Mouse (Mus musculus) gastrocnemius, postnatal 4 days (tissue): Measurements from ENCODE around the gene Fam71a. TPM values are rescaled to one million over a fixed set of nuclear protein-coding genes. Genes with fewer than 3 reads are reported as not detected.
"Not testable (repeated sequence)": the region's sequence is repeated elsewhere in the genome, so short reads cannot be mapped to it uniquely, and the experiment has no call there.

Experiments
- DNase-seq, 2 experiments: peaks; one replicate each; pipeline ENCODE4 v3.0.0; 2021 to 2022; ENCODE audit warnings: low spot score in 2 of 2, mixed read lengths in 2 of 2
- total RNA-seq, 2 experiments: library from RNA; stranded (reverse); gene quantifications; 2 replicates each; pipeline ENCODE4 v1.2.3; 2021

Gene Fam71a
- total RNA-seq, 2 experiments from 2014 or later: not detected

DNA sequence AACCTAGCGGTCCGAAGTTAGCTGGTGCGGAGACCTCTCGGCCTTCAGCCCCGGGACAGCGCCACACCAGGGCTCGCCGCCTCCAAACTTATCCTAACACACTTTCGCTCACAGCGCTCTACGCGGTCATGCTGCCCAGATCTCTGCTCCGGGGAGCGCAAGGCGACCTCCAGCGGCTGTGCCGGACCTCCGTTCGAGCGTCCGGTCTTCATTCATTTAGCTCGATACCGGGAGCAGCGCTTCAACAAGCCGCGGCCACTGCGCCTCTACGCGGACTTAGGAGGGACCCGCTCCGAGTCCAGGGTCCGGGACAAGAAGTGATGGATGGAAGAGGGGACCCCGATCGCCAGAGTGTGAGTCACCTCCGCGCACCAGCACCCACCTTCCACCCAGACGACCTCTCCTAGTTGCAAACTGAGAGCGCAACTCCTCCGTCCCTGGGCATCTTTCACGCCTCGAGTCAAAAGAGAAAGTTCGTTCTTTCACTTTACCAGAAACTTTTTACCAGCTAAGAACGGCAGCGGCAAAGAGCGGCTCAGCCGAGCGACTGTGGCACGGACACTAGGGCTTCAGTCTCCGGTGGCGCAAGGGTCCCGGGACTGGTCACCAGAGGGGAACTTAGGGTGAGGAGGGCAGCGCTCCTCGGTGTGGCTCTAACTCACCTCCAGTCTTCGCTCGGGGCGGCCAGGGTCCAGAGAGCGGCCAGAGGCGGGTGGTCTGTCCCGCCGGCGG is 18.0 kb upstream of the Fam71a start:
- DNase-seq: peak; percentile 57 to 73

DNA sequence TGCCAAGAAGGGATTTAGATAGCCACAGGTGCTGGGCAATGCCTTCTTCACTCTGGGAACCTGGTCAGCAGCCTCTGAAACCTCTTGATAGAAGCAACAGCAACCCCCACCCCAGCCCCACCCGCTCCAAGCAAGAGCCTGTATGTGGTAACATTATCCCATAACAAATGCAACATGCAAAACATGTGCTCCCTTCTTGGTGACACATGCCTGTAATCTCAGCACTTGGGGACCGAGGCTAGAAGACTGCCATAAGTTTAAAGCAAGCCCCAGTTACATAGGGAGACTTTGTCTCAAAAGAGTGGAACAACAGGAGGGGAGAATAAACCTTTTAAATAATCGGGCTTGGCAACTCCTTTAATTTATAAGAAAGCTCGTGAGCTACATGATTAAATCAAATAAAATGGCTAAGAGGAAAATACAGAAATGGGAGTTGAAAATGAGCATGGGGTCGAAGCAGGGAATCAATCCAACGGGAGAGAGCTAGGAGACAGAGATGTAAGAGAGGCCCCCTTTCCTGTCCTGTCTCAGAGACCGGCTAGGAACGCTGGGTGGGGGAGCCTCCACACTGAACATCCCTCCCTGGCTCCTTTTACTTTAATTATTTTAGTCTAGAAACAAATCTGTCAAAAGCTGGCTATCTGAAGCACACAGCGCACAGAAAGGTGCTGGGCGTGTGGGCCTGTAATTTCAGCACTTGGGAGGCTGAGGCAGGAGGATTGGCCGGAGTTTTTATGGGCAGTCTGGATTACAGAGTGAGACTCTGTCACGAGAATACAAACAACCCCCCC is 17.0 kb upstream of the Fam71a start:
- DNase-seq: no peak

DNA sequence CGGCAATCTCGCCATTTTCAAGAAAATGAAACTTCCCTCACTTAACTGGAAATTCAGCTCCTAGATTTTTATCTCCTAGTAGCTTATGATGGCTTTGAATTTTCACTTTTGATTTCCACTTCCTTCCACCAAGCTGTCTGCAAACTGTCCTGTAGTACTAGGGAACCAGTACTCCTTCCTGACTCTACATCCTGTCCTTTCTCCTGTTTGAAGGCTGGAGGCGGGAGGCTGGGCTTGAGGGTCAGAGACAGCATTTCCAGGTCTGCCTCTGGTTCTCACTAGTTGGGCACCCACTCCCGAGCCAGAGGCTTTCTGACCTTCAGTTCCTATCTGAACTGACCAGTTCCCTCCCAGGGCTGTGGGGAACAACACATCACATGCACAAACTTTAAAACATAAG is 15.8 kb upstream of the Fam71a start:
- no peak for DNase-seq

DNA sequence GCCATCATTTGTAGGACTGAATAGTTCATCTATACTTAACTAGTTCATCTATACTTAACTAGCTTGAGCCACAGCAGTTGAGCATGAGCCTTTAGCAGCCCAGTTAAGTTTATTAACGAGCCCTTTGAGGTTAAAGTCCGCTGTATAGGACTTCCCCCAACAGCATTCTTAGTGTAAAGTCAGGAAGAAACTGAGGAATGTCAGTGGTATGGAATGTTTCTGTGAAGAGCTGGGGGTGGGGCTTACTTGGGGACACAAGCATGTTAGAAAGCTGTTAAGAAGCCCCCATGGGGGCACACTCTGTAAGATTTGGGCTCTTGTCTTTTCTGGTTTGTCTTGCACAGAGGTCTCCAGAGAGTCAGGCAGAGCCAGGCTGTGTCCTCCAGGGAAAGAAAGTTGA is 15.2 kb upstream of the Fam71a start:
- no peak for DNase-seq

DNA sequence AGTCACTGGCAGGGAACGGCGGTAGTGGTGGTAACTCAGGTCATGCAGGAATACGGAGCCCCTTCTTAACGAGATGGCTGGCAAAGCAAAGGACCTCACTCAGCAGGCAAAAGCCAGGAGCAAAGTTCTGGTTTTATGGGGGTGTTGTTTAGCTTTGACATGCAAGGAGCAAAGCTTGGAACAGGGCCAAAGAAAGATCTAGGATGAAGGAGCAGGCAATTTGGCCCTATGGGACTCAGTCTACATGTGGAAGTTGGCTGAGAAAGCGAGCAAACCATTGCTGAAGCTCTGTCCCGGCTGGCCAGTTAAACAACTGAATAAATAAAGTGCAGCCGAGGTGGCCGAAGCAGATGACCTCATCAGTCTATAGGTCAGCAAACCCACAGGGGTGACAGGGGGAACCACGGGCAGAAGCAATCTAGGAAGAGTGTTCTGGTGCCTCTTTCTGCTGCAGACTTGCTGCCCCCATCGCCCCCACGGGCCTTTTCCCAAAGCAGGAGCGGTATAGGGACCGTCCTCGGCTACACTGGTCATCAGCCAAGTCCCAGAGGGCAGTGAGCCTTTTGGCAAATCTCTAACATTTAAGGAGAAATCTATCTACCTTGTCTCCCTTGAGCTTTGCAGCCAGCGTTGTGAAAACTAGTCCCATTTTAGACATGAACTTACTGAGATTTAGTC is 14.0 kb upstream of the Fam71a start:
- no peak for DNase-seq

DNA sequence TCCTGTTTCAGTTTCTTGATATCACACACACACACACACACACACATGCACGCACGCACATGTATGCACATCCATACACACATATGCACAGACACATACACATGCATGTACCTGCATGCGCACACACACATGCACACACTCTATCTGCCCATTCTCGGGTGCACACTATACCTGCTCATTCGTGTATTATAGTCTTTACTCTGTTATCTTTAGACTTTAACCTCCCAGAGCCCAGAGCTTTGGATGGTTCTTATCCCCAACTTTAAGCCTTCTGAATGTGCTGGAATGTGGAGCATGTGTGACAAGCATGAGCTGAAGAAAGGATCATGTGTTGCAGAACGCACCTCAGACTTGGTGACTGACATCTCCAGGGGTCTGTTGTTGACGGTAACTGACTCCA is 12.3 kb upstream of the Fam71a start:
- DNase-seq: no peak

DNA sequence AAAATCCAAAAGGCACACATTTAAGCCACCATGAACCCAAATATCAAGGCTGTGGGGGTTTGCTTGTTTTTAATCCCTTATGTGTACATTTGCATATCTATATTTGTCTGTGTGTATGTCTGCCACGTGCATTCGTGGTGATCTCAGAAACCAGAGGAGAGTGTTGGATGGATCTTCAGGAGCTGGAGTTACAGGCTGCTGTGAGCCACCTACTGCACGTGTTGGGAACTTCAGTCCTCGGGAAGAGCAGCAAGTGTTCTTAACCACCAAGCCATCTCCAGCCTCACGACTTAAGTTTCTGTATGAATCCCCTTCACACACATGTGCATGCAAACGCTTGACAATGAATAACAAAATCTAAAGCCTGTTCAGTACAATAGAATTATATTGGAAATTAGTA is 7.9 kb upstream of the Fam71a start:
- no peak for DNase-seq

DNA sequence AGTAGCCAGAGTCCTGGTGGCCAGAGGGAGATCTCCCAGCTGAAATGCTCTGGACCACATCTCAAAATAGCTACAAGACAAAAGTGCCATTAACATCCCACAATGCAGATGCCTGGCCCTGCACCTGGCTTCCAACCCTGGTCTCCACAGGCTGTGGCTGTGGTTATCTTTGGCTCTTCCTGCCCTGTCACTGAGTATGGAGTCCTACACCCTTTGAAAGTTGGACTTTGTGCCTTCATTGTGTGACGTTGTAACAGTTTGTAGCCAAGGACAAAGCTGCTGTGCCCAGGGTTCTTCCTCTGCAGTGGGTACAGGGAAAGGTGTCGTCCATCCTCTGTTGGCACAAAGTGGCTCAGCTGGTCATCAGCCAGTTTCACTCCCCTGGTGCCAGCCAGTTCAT is 5.8 kb upstream of the Fam71a start:
- DNase-seq: no peak

DNA sequence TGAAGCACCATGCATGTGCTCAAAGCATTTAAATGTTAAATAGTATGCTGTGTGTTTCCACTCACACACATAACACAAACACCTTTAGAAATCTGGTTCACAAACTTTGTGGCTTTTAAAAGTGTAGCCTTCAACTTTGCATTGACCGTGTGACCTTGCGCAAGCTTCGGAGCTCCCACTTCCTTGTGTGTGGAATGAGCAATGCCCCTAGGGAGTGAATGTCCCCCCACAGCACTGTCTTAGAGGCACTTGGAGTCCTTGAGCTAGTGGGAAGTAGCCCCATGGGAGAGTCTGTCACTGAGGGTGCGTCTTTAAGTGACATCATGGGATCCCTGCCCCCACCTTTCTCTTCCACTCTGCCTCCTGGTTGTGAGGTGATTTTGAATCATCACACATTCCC is 1.6 kb upstream of the Fam71a start:
- peak in 1 of 2 experiments; percentile 9 for DNase-seq

DNA sequence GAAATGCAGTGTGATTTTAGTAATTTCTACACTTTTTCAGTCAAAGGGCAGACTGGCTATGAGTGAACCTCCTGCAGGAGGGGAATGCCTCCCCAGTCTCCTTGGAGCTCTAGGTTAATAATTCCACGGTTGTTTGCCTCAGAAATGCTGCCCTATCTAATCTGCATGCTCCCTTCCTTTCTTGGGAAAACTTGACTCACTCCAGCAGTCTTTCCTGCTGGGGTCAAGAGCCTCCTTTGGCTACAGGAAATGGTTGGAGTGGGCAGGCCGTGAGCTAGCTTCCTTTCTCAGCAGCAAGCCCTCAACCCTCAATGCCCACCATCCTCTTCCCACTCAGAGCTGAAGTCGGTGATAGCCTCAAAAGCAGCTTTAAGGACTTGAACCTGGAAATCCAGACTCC is 10.3 kb downstream of the Fam71a start:
- no peak for DNase-seq

DNA sequence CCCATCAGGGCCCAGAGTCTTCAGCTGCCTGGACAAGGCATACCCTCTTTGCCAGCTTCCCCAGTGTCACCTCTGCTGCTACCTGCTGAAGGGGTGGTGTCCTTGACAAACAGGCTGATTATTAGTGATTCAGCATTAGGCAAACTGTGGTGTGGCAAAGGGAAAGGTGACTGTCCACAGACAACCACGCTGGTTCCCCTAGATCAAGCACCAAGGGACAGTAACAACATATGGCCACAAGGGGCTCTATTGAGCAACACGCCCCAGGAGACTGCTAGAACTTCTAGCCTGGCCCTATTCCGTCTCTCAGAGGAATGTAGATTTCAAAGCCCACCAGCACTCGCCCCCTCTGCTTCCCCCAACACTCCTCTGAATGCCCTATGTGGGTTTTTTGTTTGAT is 11.6 kb downstream of the Fam71a start:
- DNase-seq: peak in 1 of 2 experiments; percentile 31

DNA sequence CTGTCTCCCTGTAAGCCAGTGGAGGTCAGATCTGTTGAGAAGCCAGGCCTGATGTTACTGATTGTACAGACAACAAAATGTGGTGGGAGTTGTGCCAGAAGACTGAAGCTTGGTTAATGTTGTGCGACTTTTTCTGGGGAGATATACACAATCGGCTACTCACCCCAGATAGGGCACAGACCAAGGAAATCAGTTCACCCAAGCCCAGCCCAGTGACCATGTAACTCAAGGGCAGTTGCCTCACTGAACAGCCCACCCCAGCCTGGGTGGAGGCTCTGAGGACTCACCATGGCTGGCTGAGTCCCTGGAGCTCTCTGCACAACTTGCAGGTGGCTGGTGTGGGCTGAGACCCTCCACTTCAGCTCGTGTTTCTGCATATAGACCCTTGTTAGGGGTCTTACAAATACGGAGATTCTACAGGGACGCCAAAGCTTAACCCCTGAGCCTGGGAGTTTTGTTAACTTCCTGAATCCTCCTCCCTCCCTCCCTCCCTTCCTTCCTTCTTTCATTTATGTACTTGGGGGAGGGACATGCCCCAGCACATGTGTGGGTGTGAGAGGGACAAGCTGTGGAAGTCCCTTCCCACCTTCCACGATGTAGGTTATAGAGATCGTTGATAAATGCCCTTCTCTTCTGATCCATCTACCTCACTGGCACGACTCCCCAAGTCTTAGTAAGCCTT is 13.6 kb downstream of the Fam71a start:
- no peak for DNase-seq

DNA sequence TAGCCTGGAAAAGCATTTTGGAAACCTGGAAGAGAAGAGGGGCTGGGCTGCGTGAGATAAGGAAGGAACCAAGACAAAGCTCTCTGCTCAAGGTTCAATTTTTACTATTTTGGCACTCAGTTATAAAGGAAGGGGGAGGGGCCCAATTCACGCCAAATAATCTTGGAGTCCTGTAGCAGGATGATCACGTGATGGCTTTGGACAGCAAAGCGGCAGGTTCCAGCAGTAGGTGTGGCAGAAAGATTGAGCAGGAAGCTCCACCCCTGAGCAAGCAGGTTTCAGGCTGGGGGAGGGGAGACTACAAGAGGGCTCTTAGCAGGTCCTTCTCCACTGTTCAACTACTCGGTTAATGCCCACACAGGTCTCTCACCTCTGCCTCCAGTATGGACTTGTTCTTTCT is 15.1 kb downstream of the Fam71a start:
- not testable (repeated sequence) for DNase-seq

DNA sequence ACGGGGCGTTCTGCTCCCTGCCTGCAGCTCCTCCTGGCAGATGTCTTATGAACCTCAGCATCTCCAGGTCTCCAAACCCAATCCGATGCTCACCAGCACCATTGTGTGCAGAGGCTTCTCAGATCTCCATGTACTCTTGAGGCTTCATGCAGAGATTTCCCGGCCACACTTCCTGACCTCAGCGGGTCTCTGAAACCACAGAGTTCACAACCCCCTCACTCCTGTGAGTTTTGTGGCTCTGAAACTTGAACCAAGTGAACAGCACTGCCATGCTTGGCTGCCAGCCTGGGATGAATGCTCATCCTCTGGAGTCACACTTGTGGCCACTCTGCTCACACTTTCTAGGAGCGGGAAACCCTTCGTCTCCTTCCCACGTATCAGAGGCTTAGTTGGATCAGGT is 23.6 kb downstream of the Fam71a start:
- no peak for DNase-seq

DNA sequence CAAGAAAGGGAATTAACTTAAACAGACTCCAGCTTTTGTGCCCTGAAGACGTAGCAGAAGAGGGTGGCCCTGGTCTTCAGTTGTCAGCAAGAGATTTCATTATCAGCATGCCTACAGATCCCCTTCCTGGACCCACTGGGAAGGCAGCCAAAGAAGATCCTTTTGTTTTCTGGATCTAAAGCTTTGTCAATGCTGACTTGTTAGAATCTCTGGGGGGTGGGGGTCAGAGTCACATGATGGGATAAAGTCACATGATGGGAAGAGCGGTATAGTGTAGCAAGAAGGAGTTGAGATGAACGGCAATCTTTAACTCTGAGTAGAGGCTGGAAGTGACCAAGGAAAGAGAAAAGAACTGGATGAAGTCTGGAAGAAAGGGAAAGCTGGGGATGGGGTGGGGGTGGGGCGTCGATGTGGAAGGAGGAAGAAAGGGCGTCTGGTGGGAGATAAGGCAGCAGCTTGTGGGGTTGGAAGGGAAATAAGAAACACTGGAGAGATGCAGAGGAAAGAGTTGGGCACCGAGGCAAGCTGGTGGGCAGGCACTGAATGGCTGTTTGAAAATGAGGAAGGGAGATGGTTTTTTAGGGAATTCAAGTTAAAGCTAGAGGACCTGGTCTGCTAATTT is 25.6 kb downstream of the Fam71a start:
- DNase-seq: no peak

DNA sequence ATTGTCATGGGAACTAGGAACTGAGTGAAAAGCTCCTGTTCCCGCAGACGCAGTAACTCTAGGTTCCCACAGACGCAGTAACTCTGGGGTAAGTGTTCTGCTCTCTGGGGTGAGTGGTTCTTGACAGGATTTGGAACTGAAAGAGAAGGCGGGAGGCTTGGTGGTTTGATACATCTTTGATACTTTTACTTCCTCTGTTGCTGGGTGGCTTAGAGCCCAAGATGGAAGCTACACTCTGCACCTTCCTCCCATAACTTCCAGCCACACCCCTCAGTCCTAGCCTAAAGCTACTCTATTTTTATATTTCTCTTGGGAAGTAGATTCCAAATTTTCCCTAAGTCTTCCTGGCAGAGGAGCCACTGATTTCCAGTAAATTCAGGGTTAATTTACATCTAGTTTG is 26.2 kb downstream of the Fam71a start:
- DNase-seq: no peak

DNA sequence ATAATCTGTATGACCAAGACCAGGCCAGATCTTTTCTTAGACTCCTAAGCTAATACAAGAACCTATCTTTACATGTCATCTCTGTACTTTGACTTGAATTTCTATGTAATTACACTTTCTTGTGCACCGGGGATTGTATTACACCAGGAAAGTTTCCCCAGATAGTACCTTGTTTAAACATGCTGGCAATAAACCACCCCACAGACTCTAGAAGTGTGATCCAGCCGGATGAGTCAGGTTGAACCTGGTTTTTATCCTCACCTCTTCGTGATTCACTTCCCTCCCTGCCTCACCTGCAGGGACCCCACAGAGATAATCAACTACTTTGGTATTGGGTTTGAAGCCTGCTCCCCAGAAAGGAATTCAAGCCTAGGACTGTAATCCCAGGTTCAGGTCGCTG is 29.2 kb downstream of the Fam71a start:
- DNase-seq: no peak

DNA sequence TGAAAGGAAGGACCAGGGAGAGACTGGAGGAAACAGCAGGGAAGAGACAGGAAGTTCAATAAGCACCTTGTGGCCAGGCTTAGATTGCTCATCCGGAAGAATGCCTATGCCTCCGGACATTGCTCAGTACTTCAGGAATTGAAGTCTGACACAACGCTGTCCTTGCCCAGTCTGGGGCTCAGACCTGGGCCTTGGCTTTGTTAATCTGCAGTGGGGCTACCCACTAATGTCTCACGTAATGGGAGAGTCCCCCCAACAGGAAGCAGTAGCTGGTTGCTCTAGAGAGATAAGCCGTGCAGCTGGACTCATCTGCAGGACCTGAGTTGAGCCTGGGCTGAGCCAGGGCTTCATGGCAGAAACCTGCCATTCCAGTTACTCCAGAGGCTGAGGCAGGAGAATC is 31.7 kb downstream of the Fam71a start:
- DNase-seq: no peak

DNA sequence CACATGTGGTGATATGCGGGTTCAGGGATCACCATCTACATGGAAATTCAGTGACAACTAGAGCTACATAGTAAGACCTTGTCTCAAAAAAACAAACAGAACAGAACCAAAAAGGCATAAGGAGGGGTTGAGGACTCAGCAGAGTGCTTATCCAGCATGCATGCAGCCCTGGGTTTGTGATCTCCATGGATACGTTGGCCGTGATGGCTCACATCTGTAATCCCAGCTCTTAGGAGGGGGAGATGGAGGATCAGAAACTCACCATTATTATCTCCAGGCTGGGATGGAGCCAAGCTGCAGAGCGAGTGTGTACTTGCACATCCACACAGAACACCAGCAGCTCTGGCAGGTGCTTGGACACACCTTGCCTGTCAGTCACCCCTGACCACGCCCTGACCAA is 32.4 kb downstream of the Fam71a start:
- DNase-seq: no peak

DNA sequence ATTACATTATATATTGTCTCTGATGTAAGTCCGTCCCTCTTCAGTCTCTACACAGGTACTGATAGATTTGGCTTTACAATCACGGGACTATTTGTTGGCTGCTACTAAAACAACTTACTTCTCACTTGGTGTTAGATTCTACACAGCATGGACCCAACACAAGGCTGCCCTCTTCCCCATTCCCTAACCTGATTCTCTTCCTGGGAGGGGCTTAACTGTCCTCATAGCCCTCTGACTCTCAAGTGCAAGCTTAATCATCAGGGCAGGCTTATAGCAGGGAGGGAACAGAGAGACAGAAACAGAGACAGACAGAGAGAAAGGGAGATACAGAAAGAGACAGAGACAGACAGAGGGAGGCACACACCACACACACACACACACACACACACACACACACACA is 32.9 kb downstream of the Fam71a start:
- no peak for DNase-seq
